Mouse (Mus musculus): ENCODE results near the gene Krt81.

DNA sequence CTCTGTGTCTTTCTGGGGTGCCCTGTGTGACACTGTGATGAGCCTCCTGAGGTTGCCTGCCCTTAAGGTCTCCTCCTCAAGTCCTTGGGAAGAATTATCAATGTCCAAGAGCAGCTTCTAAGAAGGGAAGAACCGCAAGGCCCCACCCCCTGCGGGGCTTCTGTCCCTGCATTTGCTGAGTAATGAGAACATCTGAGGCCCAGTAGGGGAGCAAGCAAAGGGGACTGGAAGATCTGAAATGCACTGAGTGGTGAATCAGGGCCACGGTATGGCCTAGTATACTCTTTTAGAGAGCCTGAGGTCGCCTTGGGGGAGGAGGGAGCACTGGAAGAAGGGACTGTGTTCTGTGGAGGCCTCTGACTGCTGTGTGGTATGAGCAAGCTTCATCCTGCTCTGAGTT lies 18.5 kb upstream of the Krt81 start:
- TF ChIP-seq EP300 (IDR thresholded peaks at IDR 0.05) (no peak), CTCF (IDR thresholded peaks at IDR 0.05) (no peak)

Data from lung, postnatal 0 days (tissue).